Mouse (Mus musculus) lung, postnatal 14 days (tissue): ENCODE data around the gene Npas3.

ENCODE experiments used
- DNase-seq: peaks from one replicate; pipeline ENCODE4 v3.0.0; 2021

Npas3 gene

GRCm38 (mm10) chr12:53421701-53422100 lies 173.2 kb downstream of the Npas3 start:
- DNase-seq, result no peak

GRCm38 (mm10) chr12:53423631-53424030 lies 175.2 kb downstream of the Npas3 start:
- no peak for DNase-seq

- DNase-seq, result no peak
These were observed 177.5 kb downstream of the Npas3 start for GRCm38 (mm10) chr12:53426006-53426405.

GRCm38 (mm10) chr12:53427153-53427552 lies 178.7 kb downstream of the Npas3 start:
- no peak for DNase-seq

GRCm38 (mm10) chr12:53442029-53442428 lies 193.6 kb downstream of the Npas3 start:
- no peak for DNase-seq

- no peak for DNase-seq
These were observed 199.0 kb downstream of the Npas3 start for GRCm38 (mm10) chr12:53447469-53447868.

- no peak for DNase-seq
These were observed 199.6 kb downstream of the Npas3 start for GRCm38 (mm10) chr12:53448040-53448439.

- no peak for DNase-seq
These were observed 219.1 kb downstream of the Npas3 start for GRCm38 (mm10) chr12:53467549-53467948.

- DNase-seq, result no peak
These were observed 226.0 kb downstream of the Npas3 start for GRCm38 (mm10) chr12:53474486-53474885.

- no peak for DNase-seq
These were observed 236.4 kb downstream of the Npas3 start for GRCm38 (mm10) chr12:53484924-53485323.

GRCm38 (mm10) chr12:53496386-53496785 lies 247.9 kb downstream of the Npas3 start:
- no peak for DNase-seq

GRCm38 (mm10) chr12:53514885-53515284 lies 266.4 kb downstream of the Npas3 start:
- DNase-seq, result no peak

- no peak for DNase-seq
These were observed 271.1 kb downstream of the Npas3 start for GRCm38 (mm10) chr12:53519556-53519955.

GRCm38 (mm10) chr12:53522631-53523030 lies 274.2 kb downstream of the Npas3 start:
- DNase-seq, result no peak

- no peak for DNase-seq
These were observed 278.6 kb downstream of the Npas3 start for GRCm38 (mm10) chr12:53527046-53527445.

GRCm38 (mm10) chr12:53529345-53529744 lies 280.9 kb downstream of the Npas3 start:
- DNase-seq, result no peak

- DNase-seq, result no peak
These were observed 288.3 kb downstream of the Npas3 start for GRCm38 (mm10) chr12:53536816-53537215.

- DNase-seq, result no peak
These were observed 307.9 kb downstream of the Npas3 start for GRCm38 (mm10) chr12:53556359-53556758.

GRCm38 (mm10) chr12:53558259-53558658 lies 309.8 kb downstream of the Npas3 start:
- no peak for DNase-seq

GRCm38 (mm10) chr12:53566712-53567387 lies 318.4 kb downstream of the Npas3 start:
- no peak for DNase-seq

- no peak for DNase-seq
These were observed 332.7 kb downstream of the Npas3 start for GRCm38 (mm10) chr12:53581181-53581580.

- DNase-seq, result no peak
These were observed 338.8 kb downstream of the Npas3 start for GRCm38 (mm10) chr12:53587249-53587648.

GRCm38 (mm10) chr12:53587691-53588504 lies 339.4 kb downstream of the Npas3 start:
- DNase-seq, result peak; percentile 6

- no peak for DNase-seq
These were observed 341.0 kb downstream of the Npas3 start for GRCm38 (mm10) chr12:53589446-53589961.
